Mouse (Mus musculus): ENCODE results near the gene Rtl5. TPM values are rescaled to one million over a fixed set of nuclear protein-coding genes. Genes with fewer than 3 reads are reported as not detected.

The Rtl5 gene
- total RNA-seq, 1 experiment: 0.54 TPM

DNA sequence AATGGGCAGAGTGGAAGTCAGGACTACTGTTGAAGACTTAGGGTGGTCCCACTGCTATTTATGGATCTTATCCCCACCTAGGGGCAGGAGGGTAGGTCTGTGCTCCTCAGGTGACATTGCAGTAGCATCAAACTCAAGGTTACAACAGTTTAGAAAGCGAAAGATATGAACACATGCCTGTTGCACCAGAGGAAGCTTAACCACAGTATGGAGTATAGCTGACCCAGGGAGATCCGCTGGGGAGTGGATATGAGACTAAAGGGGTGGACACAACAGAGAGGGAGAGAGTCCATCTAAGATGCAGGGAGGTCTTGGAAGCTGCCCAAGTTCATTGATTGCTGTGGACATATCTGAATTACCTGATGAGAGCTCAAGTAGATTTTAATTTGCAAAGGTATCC lies 17.7 kb downstream of the Rtl5 start:
- TF ChIP-seq MAFK (IDR thresholded peaks at IDR 0.05; ENCODE audit: insufficient read depth, low read depth, low read length) (no peak), HCFC1 (IDR thresholded peaks at IDR 0.05; ENCODE audit: borderline replicate concordance, insufficient read depth, low read length) (no peak), ZNF384 (IDR thresholded peaks at IDR 0.05; ENCODE audit: low read depth, low read length) (no peak), CHD2 (IDR thresholded peaks at IDR 0.05; ENCODE audit: low read depth, low read length) (no peak), ZC3H11A (IDR thresholded peaks at IDR 0.05; ENCODE audit: borderline replicate concordance, low read depth, low read length) (no peak)
- Histone ChIP-seq H3K9me3 (ENCODE audit: control insufficient read depth, insufficient read depth, low read depth, low read length) (no peaks in the 10 kb centered on the region), H3K4me3 (ENCODE audit: insufficient read depth in 1 of 2, low read depth in 1 of 2, low read length in 2 of 2, poor library complexity in 1 of 2, severe bottlenecking in 1 of 2) (no peak overlapping the region), H3K27ac (ENCODE audit: insufficient read depth, low read depth, low read length, poor library complexity, severe bottlenecking) (no peak overlapping the region), H3K9ac (ENCODE audit: insufficient read depth, low read depth, low read length, poor library complexity, severe bottlenecking) (no peak overlapping the region), H3K4me1 (ENCODE audit: control insufficient read depth in 2 of 2, insufficient read depth in 2 of 2, low read length in 2 of 2, poor library complexity in 1 of 2) (no peaks in the 10 kb centered on the region), H3K36me3 (ENCODE audit: control insufficient read depth, insufficient read depth, low read length, poor library complexity, severe bottlenecking) (no peaks in the 10 kb centered on the region)
- DNase-seq (ENCODE audit: low read depth, low spot score): no peak
- in situ Hi-C loops (cut with MboI; ENCODE audit: low sequenced_read_pairs in 2 of 2, unreplicated experiment in 2 of 2): no loop called here

- Histone ChIP-seq H3K27ac (ENCODE audit: insufficient read depth, low read depth, low read length, poor library complexity, severe bottlenecking) (no peak overlapping the region), H3K4me1 (ENCODE audit: control insufficient read depth in 2 of 2, insufficient read depth in 2 of 2, low read length in 2 of 2, poor library complexity in 1 of 2) (no peaks in the 10 kb centered on the region), H3K4me3 (ENCODE audit: insufficient read depth in 1 of 2, low read depth in 1 of 2, low read length in 2 of 2, poor library complexity in 1 of 2, severe bottlenecking in 1 of 2) (no peak overlapping the region), H3K9ac (ENCODE audit: insufficient read depth, low read depth, low read length, poor library complexity, severe bottlenecking) (no peak overlapping the region), H3K9me3 (ENCODE audit: control insufficient read depth, insufficient read depth, low read depth, low read length) (no peaks in the 10 kb centered on the region), H3K36me3 (ENCODE audit: control insufficient read depth, insufficient read depth, low read length, poor library complexity, severe bottlenecking) (no peaks in the 10 kb centered on the region)
- TF ChIP-seq ZNF384 (IDR thresholded peaks at IDR 0.05; ENCODE audit: low read depth, low read length) (no peak), CHD2 (IDR thresholded peaks at IDR 0.05; ENCODE audit: low read depth, low read length) (no peak)
- no peak for DNase-seq (ENCODE audit: low read depth, low spot score)
- in situ Hi-C loops (cut with MboI; ENCODE audit: low sequenced_read_pairs in 2 of 2, unreplicated experiment in 2 of 2): no loop called here
Measured at GRCm38 (mm10) chrX:102051225-102051624, 19.9 kb downstream of the Rtl5 start.

- Histone ChIP-seq H3K27ac (ENCODE audit: insufficient read depth, low read depth, low read length, poor library complexity, severe bottlenecking) (no peak overlapping the region), H3K9ac (ENCODE audit: insufficient read depth, low read depth, low read length, poor library complexity, severe bottlenecking) (no peak overlapping the region), H3K4me1 (ENCODE audit: control insufficient read depth in 2 of 2, insufficient read depth in 2 of 2, low read length in 2 of 2, poor library complexity in 1 of 2) (no peaks in the 10 kb centered on the region), H3K9me3 (ENCODE audit: control insufficient read depth, insufficient read depth, low read depth, low read length) (no peaks in the 10 kb centered on the region), H3K4me3 (ENCODE audit: insufficient read depth in 1 of 2, low read depth in 1 of 2, low read length in 2 of 2, poor library complexity in 1 of 2, severe bottlenecking in 1 of 2) (no peak overlapping the region), H3K36me3 (ENCODE audit: control insufficient read depth, insufficient read depth, low read length, poor library complexity, severe bottlenecking) (no peaks in the 10 kb centered on the region)
- no peak for DNase-seq (ENCODE audit: low read depth, low spot score)
- TF ChIP-seq CHD2 (IDR thresholded peaks at IDR 0.05; ENCODE audit: low read depth, low read length) (no peak), HCFC1 (IDR thresholded peaks at IDR 0.05; ENCODE audit: borderline replicate concordance, insufficient read depth, low read length) (no peak), ZNF384 (IDR thresholded peaks at IDR 0.05; ENCODE audit: low read depth, low read length) (no peak), ZC3H11A (IDR thresholded peaks at IDR 0.05; ENCODE audit: borderline replicate concordance, low read depth, low read length) (no peak), MAFK (IDR thresholded peaks at IDR 0.05; ENCODE audit: insufficient read depth, low read depth, low read length) (no peak)
- in situ Hi-C loops (cut with MboI; ENCODE audit: low sequenced_read_pairs in 2 of 2, unreplicated experiment in 2 of 2): no loop called here
Measured at GRCm38 (mm10) chrX:102050552-102050951, 20.6 kb downstream of the Rtl5 start.

DNA sequence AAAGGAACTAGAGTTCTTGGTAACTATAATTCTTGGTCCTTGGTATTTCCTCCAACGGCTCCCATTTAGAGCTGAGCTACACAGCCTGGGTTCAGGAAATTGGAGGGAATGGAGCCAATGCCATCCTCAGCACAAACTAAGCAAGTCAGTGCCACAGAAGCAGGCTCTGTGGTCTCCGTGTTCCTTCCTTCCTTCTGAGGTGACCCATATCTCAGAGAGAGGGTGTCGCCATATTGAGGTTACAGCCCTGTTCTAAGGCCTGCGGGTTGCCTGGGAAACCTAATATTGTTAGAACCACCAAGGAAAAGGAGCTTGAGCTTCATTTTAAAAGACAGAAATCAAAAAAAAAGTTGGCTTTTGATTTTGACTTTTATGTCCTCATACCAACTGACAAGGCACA lies 28.7 kb downstream of the Rtl5 start:
- in situ Hi-C loops (cut with MboI; ENCODE audit: low sequenced_read_pairs in 2 of 2, unreplicated experiment in 2 of 2): no loop called here
- no peak overlapping the region for H3K4me3 ChIP-seq (ENCODE audit: insufficient read depth in 1 of 2, low read depth in 1 of 2, low read length in 2 of 2, poor library complexity in 1 of 2, severe bottlenecking in 1 of 2)

GRCm38 (mm10) chrX:102041562-102041961 lies 29.5 kb downstream of the Rtl5 start:
- Histone ChIP-seq H3K27ac (ENCODE audit: insufficient read depth, low read depth, low read length, poor library complexity, severe bottlenecking) (no peak overlapping the region), H3K36me3 (ENCODE audit: control insufficient read depth, insufficient read depth, low read length, poor library complexity, severe bottlenecking) (no peaks in the 10 kb centered on the region), H3K9ac (ENCODE audit: insufficient read depth, low read depth, low read length, poor library complexity, severe bottlenecking) (no peak overlapping the region), H3K4me1 (ENCODE audit: control insufficient read depth in 2 of 2, insufficient read depth in 2 of 2, low read length in 2 of 2, poor library complexity in 1 of 2) (no peaks in the 10 kb centered on the region), H3K9me3 (ENCODE audit: control insufficient read depth, insufficient read depth, low read depth, low read length) (no peaks in the 10 kb centered on the region), H3K4me3 (ENCODE audit: insufficient read depth in 1 of 2, low read depth in 1 of 2, low read length in 2 of 2, poor library complexity in 1 of 2, severe bottlenecking in 1 of 2) (no peak overlapping the region)
- in situ Hi-C loops (cut with MboI; ENCODE audit: low sequenced_read_pairs in 2 of 2, unreplicated experiment in 2 of 2): no loop called here
- DNase-seq (ENCODE audit: low read depth, low spot score): no peak
- TF ChIP-seq CHD2 (IDR thresholded peaks at IDR 0.05; ENCODE audit: low read depth, low read length): no peak
- no peak for TF ChIP-seq ZNF384 (IDR thresholded peaks at IDR 0.05; ENCODE audit: low read depth, low read length)
- TF ChIP-seq MAFK (IDR thresholded peaks at IDR 0.05; ENCODE audit: insufficient read depth, low read depth, low read length): no peak
- TF ChIP-seq ZC3H11A (IDR thresholded peaks at IDR 0.05; ENCODE audit: borderline replicate concordance, low read depth, low read length): no peak
- TF ChIP-seq HCFC1 (IDR thresholded peaks at IDR 0.05; ENCODE audit: borderline replicate concordance, insufficient read depth, low read length): no peak

More for the DNA sequence above, 28.7 kb downstream of the Rtl5 start:
- no peak for DNase-seq (ENCODE audit: low read depth, low spot score)
- no peak overlapping the region for H3K9ac ChIP-seq (ENCODE audit: insufficient read depth, low read depth, low read length, poor library complexity, severe bottlenecking)
- no peak for TF ChIP-seq ZC3H11A (IDR thresholded peaks at IDR 0.05; ENCODE audit: borderline replicate concordance, low read depth, low read length)
- no peaks in the 10 kb centered on the region for H3K36me3 ChIP-seq (ENCODE audit: control insufficient read depth, insufficient read depth, low read length, poor library complexity, severe bottlenecking)
- H3K9me3 ChIP-seq (ENCODE audit: control insufficient read depth, insufficient read depth, low read depth, low read length): no peaks in the 10 kb centered on the region
- H3K27ac ChIP-seq (ENCODE audit: insufficient read depth, low read depth, low read length, poor library complexity, severe bottlenecking): no peak overlapping the region
- no peaks in the 10 kb centered on the region for H3K4me1 ChIP-seq (ENCODE audit: control insufficient read depth in 2 of 2, insufficient read depth in 2 of 2, low read length in 2 of 2, poor library complexity in 1 of 2)

Measured in ES-E14 (cell line).